Mouse (Mus musculus) G1E (cell line): ENCODE data around the gene Tor4a. TPM values are rescaled to one million over a fixed set of nuclear protein-coding genes. Genes with fewer than 3 reads are reported as not detected.

Experiments
- ATAC-seq: 2 replicates; pipeline ENCODE4 v1.8.0; 2016; ENCODE audit warnings: mild to moderate bottlenecking; ENCODE audit not compliant: insufficient number of reproducible peaks, poor library complexity, low FRiP score, severe bottlenecking; ENCODE audit errors: extremely low read depth
- DNase-seq: peaks from one replicate; pipeline ENCODE4 v3.0.0; 2012; ENCODE audit warnings: low spot score
- H3K27me3 ChIP-seq: 2 replicates; pipeline ENCODE4 v1.6.1; 2012; ENCODE audit warnings: mild to moderate bottlenecking, low read length, inconsistent platforms; ENCODE audit not compliant: insufficient read depth
- H3K36me3 ChIP-seq: replicated peaks from 2 replicates; pipeline ENCODE3; 2012; ENCODE audit warnings: mild to moderate bottlenecking, inconsistent platforms
- H3K4me1 ChIP-seq: 2 replicates; pipeline ENCODE4 v1.6.1; 2012; ENCODE audit warnings: low read depth, low read length, inconsistent platforms, mixed read lengths; ENCODE audit not compliant: insufficient read depth
- H3K4me3 ChIP-seq: 2 replicates; pipeline ENCODE4 v1.5.1; 2012; ENCODE audit warnings: low read depth, mild to moderate bottlenecking, inconsistent platforms, low read length, moderate library complexity, mixed read lengths
- H3K9me3 ChIP-seq: replicated peaks from 2 replicates; pipeline ENCODE4 v1.6.1; 2012; ENCODE audit warnings: inconsistent platforms
- CTCF ChIP-seq: IDR thresholded peaks from 2 replicates; pipeline ENCODE4 v1.5.1; 2012; ENCODE audit warnings: low read depth, low read length, inconsistent platforms, mixed read lengths
- GATA1 ChIP-seq: IDR thresholded peaks from 2 replicates; pipeline ENCODE4 v1.6.1; 2012; ENCODE audit warnings: borderline replicate concordance, low read length, inconsistent platforms, mixed read lengths
- GATA2 ChIP-seq: IDR thresholded peaks from 2 replicates; pipeline ENCODE4 v1.6.1; 2012; ENCODE audit warnings: low read depth, low read length, inconsistent platforms, borderline replicate concordance
- POLR2AphosphoS5 ChIP-seq: IDR thresholded peaks from 2 replicates; pipeline ENCODE4 v1.6.1; 2012; ENCODE audit warnings: low read depth, low read length, inconsistent platforms; ENCODE audit not compliant: insufficient replicate concordance
- TAL1 ChIP-seq: conservative IDR thresholded peaks from 2 replicates; pipeline ENCODE4 v1.6.1; 2012; ENCODE audit warnings: low read depth, low read length, inconsistent platforms, mixed read lengths
- polyA plus RNA-seq: library from polyadenylated mRNA; stranded (reverse); fragments of >175 nt; gene quantifications from 2 replicates; pipeline ENCODE4 v1.2.3, GENCODE M21; 2012
- total RNA-seq, 2 experiments: library from RNA; stranded (forward) in 1 of 2; stranded (reverse) in 1 of 2; fragments of 200-1000 nt in 1 of 2; fragments of >200 nt in 1 of 2; fragmentation: Nextera tagmentation in 1 of 2; gene quantifications; 2 replicates each; pipeline ENCODE4 v1.2.3; 2014 to 2017

Tor4a gene
- total and polyA plus RNA-seq, 3 experiments: 12.3 to 33.8 (median 17.2) TPM

DNA sequence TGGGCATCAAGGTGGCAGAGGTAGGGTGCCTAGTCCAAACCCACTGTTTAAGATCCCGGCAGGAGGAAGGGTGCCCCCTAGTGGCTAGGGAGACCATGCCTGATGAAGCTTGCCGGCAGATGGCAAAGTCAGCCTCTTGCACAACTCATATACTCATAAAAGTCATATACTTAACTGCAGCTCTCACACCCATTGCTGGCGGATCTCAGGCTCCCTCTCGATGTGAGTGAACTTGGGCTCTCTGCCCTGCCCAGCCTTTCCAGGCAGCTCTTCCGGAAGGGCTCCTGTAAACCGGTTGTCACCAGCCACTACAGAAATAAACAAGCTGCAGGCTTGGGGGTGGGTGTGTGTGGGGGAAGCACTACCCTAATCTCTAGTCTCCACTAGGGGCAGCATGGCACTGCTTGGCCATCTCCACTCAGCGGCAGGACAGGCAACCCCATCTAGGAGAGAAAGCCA, 31.8 kb upstream of the Tor4a start:
- Histone ChIP-seq H3K9me3 (no peaks in the 10 kb centered on the region), H3K27me3 (peaks cover 22% of the 10 kb centered on the region), H3K4me3 (peak overlapping the region; percentile 62; the same call in 1 of the 2 replicates), H3K4me1 (peaks cover 79% of the 10 kb centered on the region), H3K36me3 (peaks cover 15% of the 10 kb centered on the region)
- ATAC-seq: 0 out of 2 replicates have a peak, but pooled peaks have one; percentile 24
- peak; percentile 75 for DNase-seq
- TF ChIP-seq GATA2: no peak
- TF ChIP-seq TAL1: no peak
- TF ChIP-seq POLR2AphosphoS5: no peak
- TF ChIP-seq CTCF: peak; percentile 67
- no peak for TF ChIP-seq GATA1

DNA sequence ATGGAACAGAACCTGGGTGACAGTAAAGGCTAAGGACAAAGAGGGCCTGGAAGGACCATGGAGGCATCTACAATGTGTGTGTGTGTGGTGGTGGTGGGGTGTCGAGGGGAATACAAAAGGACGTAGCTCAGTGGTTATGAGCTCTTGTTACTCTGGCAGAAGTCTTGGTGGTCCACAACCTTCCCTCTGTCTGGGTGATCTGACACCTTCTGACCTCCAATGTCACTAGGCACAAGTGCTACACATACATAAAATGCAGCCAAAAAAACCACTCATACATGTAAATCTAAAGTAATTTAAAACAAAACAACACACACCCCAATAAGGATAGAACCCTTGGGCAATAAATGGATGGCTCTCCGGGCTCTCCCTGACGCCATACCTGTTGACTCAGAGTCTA, 30.7 kb upstream of the Tor4a start:
- no peak for DNase-seq
- peaks cover 22% of the 10 kb centered on the region for H3K27me3 ChIP-seq
- H3K4me1 ChIP-seq: peaks cover 69% of the 10 kb centered on the region
- no peak overlapping the region for H3K4me3 ChIP-seq
- peaks cover 20% of the 10 kb centered on the region for H3K36me3 ChIP-seq
- no peaks in the 10 kb centered on the region for H3K9me3 ChIP-seq
- no peak for ATAC-seq
- TF ChIP-seq POLR2AphosphoS5 (no peak), GATA1 (no peak), TAL1 (no peak), GATA2 (no peak), CTCF (no peak)

DNA sequence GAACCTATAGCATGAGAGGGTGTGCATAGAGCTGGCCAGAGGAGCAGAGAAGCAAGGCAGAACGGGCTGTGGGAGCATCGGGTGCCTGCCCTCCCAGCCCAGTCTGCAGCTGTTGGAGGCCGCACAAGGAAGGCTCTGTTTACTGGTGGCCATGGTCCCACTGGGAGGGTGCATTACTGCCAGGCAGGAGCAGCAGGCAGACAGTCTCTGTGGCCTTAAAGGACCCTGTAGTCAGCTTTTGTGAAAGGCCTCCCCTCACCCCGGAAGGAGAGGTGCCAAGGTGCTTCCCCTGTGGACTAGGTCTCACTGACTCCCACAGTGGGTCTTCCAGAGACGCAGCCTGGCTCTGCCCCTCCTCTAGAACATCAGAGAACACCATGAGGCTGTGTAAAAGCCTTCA, 30.2 kb upstream of the Tor4a start:
- ATAC-seq (no peak), DNase-seq (no peak)
- H3K4me1 ChIP-seq: peaks cover 69% of the 10 kb centered on the region
- peaks cover 19% of the 10 kb centered on the region for H3K27me3 ChIP-seq
- H3K4me3 ChIP-seq: no peak overlapping the region
- TF ChIP-seq POLR2AphosphoS5 (no peak), TAL1 (no peak)
- H3K36me3 ChIP-seq: peaks cover 25% of the 10 kb centered on the region
- no peaks in the 10 kb centered on the region for H3K9me3 ChIP-seq

DNA sequence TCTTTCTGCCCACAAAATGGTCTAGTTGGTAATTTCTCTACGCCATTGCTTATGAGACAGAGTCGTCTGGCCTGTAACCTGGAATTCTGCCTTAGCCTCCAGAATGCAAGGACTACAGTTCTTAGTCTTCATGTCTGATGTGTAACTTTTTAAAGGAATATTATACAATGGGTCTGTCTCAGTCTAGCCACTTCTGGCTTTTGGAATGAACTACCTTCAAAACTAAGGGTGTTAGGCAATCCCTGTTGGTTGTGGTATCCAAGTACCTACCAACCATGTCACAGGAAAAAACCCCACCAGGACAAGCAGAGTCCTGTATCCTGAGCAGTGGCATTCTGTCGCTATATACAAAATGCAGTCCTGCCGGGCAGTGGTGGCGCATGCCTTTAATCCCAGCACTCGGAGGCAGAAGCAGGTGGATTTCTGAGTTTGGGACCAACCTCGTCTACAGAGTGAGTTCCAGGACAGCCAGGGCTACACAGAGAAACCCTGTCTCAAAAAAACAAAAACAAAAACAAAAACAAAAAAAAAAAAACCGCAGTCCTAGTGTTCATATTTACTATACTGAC, 29.2 kb upstream of the Tor4a start:
- Histone ChIP-seq H3K4me1 (peaks cover 67% of the 10 kb centered on the region), H3K9me3 (no peaks in the 10 kb centered on the region), H3K27me3 (peaks cover 10% of the 10 kb centered on the region), H3K4me3 (peak overlapping the region; percentile 93; the same call in 1 of the 2 replicates), H3K36me3 (peaks cover 31% of the 10 kb centered on the region)
- no peak for TF ChIP-seq GATA1
- no peak for TF ChIP-seq TAL1
- TF ChIP-seq CTCF: no peak
- TF ChIP-seq POLR2AphosphoS5: no peak
- TF ChIP-seq GATA2: no peak
- no peak for ATAC-seq
- DNase-seq: no peak

DNA sequence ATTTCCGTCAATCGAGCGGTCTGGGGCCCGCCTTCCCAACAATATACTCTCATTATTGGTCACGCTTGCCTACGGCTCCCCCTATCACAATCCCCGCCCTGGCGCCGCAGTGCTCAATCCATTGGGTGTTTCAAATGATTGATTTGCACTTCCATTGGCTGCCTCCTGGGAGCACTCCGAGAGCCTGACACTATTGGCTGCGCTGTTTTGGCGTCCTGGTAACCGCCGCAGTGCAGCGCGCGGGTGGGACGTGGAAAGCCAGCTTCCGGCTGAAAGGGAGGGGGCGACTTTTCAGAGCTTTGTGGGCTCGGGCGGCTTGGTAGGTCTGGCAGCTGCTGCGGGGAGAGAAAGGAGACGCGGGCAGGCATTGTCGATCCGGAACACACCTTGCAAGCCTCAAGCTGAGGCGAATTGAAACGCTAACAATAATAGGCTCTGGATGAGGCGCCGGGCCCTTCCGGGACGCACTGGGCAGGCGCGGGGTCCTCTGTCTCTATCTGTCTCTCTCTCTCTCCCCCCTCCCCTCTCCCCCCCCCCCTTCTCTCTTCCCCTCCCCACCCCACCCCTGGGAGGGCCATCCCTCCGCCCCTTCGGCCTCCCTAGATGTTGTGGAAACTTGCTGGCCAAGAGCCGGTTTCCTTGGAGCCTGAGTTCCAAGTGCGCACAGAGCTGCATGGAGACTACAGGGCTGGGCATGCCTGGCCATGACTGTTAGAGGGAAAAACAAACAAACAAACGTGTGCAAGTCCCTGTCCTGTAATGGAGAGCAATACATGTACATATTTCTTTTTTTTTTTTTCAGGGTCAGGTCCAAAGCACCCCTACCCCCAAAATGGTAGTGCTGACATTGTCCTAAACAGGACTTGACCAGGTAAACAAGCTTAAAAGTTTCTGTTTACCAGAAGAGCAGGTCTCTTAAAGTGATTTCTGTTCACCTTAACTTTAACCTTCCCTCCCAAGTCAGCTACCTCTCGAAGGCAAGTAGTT, 28.4 kb upstream of the Tor4a start:
- TF ChIP-seq GATA2 (no peak), POLR2AphosphoS5 (no peak), CTCF (no peak), TAL1 (no peak), GATA1 (no peak)
- Histone ChIP-seq H3K4me1 (peaks cover 59% of the 10 kb centered on the region), H3K9me3 (no peaks in the 10 kb centered on the region), H3K27me3 (peaks cover 1% of the 10 kb centered on the region; the same call in 1 of the 2 replicates), H3K36me3 (peaks cover 34% of the 10 kb centered on the region), H3K4me3 (peak overlapping the region; percentile 93)
- DNase-seq (peak; percentile 99), ATAC-seq (peak; percentile 86)

DNA sequence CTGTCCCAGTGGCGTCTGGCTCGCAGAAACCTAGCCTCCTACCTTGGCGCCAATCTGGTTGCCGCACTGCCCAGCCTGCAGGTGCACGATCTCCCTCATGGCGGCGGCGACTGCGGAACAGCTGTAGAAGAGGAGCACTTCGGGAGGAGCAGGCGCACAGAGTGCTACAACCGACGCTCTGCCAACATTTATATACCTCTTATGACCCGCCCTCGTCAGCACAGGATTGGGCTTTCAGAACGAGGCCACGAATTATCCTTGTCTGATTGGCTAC, 27.7 kb upstream of the Tor4a start, which contains the start of gene Tubb4b:
TSS of gene Tubb4b (minus strand) at position 211 of the 274 bp plus-strand sequence.
- ATAC-seq: no peak

More for the DNA sequence above, 27.7 kb upstream of the Tor4a start, which contains the start of gene Tubb4b:
- no peaks in the 10 kb centered on the region for H3K9me3 ChIP-seq
- peak within 1 kb of the TSS; percentile 93 for H3K4me3 ChIP-seq
- H3K36me3 ChIP-seq: peaks cover 34% of the 10 kb centered on the region
- TF ChIP-seq POLR2AphosphoS5: peak; percentile 99
- TF ChIP-seq CTCF: no peak
- peaks cover 53% of the 10 kb centered on the region for H3K4me1 ChIP-seq
- no peak for DNase-seq
- no peaks in the 10 kb centered on the region for H3K27me3 ChIP-seq
